Mouse (Mus musculus) liver, embryonic 14.5 days (tissue): Measurements from ENCODE around the gene Ska3.

Experiments used
- CTCF ChIP-seq: IDR thresholded peaks from 2 replicates; pipeline ENCODE4 v1.5.1; 2016; ENCODE audit warnings: antibody characterized with exemption, low read depth, control low read depth
- EP300 ChIP-seq: IDR thresholded peaks from 2 replicates; pipeline ENCODE4 v1.6.1; 2016; ENCODE audit warnings: antibody characterized with exemption, low read depth

- TF ChIP-seq CTCF (peak; percentile 41; the same call in 1 of the 2 replicates), EP300 (no peak)
Observed at GRCm38 (mm10) chr14:57797551-57797950, 28.4 kb downstream of the Ska3 start.
